ENCODE assay signal across 8 mouse cellular contexts in genomic region chr6:8086847-8087246, GRCm38 (mm10).
A peak's percentile ranks its signal among the peaks of the same experiment; 100 is the strongest.
DNase-seq lines count a peak whose midpoint lies in the region; ATAC-seq lines count a peak whose summit lies in the region.

No protein-coding gene starts in this region.

- no peak overlapping the region for H3K4me3 ChIP-seq in forebrain, embryonic 14.5 days (ENCODE audit: low read depth, low read length)
- no peak overlapping the region for H3K4me3 ChIP-seq in hindbrain, embryonic 10.5 days

- H3K4me1 ChIP-seq in forebrain, embryonic 14.5 days (ENCODE audit: control insufficient read depth, insufficient read depth, low read length) = no peaks in the 10 kb centered on the region
- H3K4me1 ChIP-seq in hindbrain, embryonic 10.5 days (replicated peaks) = no peaks in the 10 kb centered on the region

- H3K27me3 ChIP-seq in forebrain, embryonic 14.5 days (replicated peaks; ENCODE audit: control insufficient read depth, insufficient read depth, low read length) = no peaks in the 10 kb centered on the region
- H3K27me3 ChIP-seq in hindbrain, embryonic 10.5 days (ENCODE audit: insufficient read depth, poor library complexity, severe bottlenecking) = no peaks in the 10 kb centered on the region

- H3K36me3 ChIP-seq in forebrain, embryonic 14.5 days (ENCODE audit: control insufficient read depth, insufficient read depth, low read length) = no peaks in the 10 kb centered on the region
- H3K36me3 ChIP-seq in hindbrain, embryonic 10.5 days = no peaks in the 10 kb centered on the region

- no peak overlapping the region for H3K27ac ChIP-seq in forebrain, embryonic 14.5 days (ENCODE audit: low read depth, low read length)
- H3K27ac ChIP-seq in hindbrain, embryonic 10.5 days = no peak overlapping the region

- peak; percentile 25 for DNase-seq in adrenal gland, adult 2 months
- no peak for DNase-seq in adrenal gland, postnatal 25 days
- DNase-seq in layer of hippocampus, adult 9-10 months (ENCODE audit: low spot score) = peak; percentile 9
- DNase-seq in layer of hippocampus, postnatal 25 days (ENCODE audit: extremely low spot score in 1 of 2, low spot score in 1 of 2) = no peak
- peak; percentile 51 for DNase-seq in MEL-GATA-1-ER (ENCODE audit: extremely low read depth, low read depth)
- DNase-seq in forebrain, embryonic 14.5 days (ENCODE audit: low spot score) = peak; percentile 51
- DNase-seq in retina, postnatal 1 day = peak; percentile 28
- no peak for DNase-seq in hindbrain, embryonic 10.5 days (ENCODE audit: low spot score)

- H3K4me2 ChIP-seq in forebrain, embryonic 14.5 days (ENCODE audit: low read length) = no peak overlapping the region

- no peak for ATAC-seq in forebrain, embryonic 14.5 days

- H3K9me3 ChIP-seq in forebrain, embryonic 14.5 days (replicated peaks; ENCODE audit: control insufficient read depth, low read length) = no peaks in the 10 kb centered on the region
- H3K9me3 ChIP-seq in hindbrain, embryonic 10.5 days = no peaks in the 10 kb centered on the region

- WGBS in forebrain, embryonic 14.5 days = 57% methylated on average over 3 of the region's 3 CpGs
- 67% methylated on average over 3 of the region's 3 CpGs for WGBS in hindbrain, embryonic 10.5 days

- no peak overlapping the region for H3K9ac ChIP-seq in forebrain, embryonic 14.5 days (ENCODE audit: low read length)

Comparison
In these comparisons a context has a peak if more than half of its experiments do, and no peak if none do; other contexts are left out.
1. DNase-seq: peak in adrenal gland, adult 2 months (single experiment), layer of hippocampus, adult 9-10 months (single experiment), MEL-GATA-1-ER (single experiment), forebrain, embryonic 14.5 days (single experiment) and retina, postnatal 1 day (single experiment); none in adrenal gland, postnatal 25 days (single experiment), layer of hippocampus, postnatal 25 days (0 of 2) and hindbrain, embryonic 10.5 days (single experiment).